Mouse (Mus musculus) cerebellum, adult 18-20 months (tissue): ENCODE results near the gene Nhej1.

Experiments used
- DNase-seq, 2 experiments: peaks; one replicate each; pipeline ENCODE4 v3.0.0; 2021

The Nhej1 gene

DNA sequence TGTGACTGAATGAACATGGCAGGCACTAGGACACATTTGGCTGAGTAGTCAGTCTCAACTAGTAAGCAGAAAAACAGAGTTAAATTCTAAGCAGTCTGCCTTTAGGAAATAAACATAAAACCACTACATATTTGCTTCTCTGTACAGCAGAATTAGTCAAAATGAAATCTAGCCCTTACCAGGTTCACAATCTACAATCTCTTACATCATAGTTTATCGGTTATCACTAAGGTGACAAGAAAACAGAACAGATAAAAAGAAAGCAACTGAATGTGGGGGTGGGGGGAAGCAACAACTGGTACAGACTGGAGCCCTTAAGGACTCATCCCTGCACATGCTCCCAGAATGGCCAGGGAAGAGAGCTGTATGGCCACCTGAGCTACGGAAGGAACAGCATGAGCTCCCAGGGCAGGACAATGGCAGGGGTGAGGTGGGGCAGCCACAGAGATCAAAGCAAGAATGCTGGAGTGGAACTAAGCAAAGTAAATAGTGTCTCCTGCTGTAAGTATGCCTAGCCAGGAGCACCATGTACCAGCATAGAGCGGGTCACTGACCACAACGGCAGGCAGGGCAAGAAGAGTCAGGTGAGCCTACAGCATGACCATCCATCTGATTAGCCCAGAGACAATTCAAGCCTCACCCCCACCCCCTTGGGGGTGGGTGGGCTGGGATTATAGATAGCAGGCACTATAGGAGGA is 153.5 kb downstream of the Nhej1 start:
- no peak for DNase-seq

DNA sequence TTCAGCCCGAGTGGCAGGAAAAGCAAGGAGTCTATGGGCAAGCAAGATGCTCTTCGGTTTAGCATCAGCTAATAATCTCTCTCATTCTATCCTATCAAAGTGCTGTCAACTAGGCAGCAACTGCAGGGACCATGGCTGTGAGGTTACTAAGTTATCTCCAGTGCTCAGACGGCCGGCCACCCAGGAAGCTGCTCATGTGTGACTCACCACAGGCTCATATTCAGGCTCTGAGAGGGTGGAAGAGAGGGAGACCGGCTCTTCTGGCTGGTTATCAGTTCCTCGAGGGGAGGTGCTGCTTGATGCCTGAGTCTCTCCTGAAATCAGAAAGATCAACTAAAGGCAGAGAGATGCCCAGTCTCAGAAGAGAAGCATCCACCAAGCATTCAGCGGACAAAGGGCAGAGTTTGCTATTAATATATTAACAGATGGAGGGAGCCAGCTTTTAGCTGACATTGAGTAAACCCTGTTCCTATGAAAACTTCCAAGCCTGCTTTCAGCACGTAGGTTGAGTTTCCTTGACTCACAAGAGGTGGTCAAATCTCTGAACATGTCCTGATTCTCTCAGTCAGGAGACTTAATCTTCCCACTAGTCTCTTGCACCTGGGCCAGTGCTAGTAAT is 156.9 kb downstream of the Nhej1 start:
- no peak for DNase-seq

DNA sequence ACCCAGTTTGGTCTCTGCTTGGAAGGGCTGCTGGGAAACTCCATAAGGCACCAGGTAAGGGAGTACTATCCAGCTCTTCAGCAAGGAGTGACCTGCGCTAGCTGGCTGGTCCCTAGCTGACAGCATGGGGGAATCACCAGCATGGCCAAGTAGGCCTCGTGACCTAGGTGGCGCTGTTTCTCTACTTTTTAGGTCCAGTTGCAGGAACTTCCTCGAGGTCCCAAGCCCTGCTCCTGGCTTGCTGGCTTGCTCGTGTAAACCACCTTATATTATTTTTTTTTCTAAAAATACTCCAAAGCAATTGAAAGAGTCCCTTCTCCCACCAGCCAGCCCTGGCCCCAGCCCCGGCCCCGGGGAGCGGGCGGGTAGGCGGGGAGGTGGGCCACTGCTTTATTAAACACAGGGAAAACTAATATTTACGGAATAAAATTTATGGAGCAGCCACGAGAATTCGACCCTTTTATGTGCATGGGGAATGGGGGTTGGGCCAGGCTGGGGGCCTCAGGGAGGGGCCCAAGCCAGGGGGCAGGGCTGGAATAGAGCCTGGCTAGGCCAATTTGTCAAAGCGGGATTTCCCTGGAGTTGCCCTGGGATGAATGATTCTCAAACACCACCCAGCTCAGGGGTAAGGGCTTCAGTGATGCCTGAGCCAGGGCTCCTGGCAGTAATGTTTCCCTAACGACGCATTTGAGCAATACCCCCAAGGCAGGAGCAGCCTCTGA is 160.3 kb downstream of the Nhej1 start:
- DNase-seq, result peak; percentile 68 to 73

DNA sequence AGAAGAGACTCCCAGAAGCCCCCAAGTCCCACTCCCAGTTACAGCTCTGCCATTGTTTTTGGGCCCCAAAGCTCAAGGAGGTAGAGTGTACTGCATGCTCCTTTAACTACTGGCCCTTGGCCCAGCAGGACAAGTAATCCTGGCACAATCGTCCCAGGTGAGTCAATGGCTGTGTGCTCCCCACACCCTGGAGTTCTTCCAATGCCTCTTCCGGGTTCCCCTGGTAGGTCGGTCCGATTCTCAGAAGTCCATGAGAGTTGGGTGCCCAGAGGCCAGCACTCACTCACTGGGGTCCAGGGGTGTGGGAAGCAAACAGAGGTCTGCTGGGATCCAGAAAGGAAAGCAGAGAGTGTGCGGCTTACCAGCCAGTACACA is 162.2 kb downstream of the Nhej1 start:
- DNase-seq, result no peak

DNA sequence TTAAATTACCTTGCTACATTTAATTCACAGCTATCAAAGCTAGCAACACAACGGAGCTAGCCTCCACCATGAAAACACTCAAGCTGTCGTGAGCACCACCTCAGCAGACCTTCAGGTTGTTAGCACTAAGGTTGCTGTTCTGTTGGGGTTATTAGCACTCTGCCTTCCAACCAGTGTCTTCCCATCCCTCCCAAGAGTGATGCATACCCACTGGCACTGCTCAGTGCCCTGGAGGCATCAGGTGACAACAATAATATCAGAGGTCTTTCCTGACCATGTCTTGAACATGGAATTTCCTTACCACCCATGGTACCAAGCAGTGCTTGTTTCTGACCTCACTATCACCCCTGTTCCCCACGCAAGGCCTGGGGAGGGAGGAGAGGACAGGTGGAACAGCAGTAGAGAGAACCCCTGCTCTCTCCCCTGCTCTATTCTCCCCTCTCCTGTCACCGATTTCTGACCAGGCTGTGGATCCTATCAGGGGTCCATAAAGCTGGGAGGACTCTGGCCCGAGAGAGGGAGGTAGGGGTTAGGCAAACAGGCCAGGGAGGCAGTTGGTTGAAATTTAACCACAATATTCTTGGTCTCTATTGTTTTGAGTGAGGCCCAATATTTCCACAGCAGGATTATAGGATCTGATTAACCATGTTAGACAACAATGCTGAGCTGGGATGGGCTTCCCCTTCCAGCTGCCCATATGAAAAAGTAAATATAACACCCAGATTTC is 162.7 kb downstream of the Nhej1 start:
- DNase-seq, result no peak

DNA sequence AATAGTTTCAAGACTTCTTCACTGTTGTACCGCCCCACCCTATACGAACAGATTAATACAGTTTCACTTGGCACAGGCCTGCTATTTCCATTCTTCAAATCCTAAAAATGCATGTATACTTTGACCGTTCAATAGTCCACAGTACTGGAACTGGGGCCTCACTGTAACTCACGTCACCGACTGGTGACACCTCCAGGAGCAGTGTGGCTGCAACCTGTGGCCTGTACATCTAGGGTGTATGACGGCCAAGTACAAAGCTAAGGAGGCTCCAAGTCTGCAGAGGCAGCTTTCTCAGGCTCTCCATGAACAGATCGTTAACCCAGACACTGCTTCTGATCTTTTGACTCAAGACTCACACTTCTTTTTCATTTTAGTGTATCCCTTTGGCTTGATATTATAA is 163.3 kb downstream of the Nhej1 start:
- DNase-seq, result no peak

DNA sequence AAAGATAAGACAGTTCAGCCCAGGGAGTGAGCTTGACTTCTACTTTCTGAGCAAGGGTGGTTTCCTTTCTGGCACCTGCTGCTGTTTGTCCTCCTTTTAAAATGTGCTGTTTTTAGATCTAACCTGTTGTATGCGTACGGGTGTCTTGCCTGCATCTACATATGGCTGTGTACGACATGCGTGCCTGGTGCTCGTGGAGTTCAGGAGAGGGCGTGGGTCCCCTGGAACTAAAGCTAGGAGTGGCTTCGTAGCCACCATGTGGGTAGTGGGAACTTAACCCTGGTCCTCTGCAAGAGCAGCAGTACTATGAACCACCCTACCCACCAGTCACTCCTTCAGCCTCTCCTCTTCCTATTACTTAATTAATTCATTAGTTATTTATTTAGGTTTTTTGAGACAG is 164.9 kb downstream of the Nhej1 start:
- DNase-seq, result no peak

DNA sequence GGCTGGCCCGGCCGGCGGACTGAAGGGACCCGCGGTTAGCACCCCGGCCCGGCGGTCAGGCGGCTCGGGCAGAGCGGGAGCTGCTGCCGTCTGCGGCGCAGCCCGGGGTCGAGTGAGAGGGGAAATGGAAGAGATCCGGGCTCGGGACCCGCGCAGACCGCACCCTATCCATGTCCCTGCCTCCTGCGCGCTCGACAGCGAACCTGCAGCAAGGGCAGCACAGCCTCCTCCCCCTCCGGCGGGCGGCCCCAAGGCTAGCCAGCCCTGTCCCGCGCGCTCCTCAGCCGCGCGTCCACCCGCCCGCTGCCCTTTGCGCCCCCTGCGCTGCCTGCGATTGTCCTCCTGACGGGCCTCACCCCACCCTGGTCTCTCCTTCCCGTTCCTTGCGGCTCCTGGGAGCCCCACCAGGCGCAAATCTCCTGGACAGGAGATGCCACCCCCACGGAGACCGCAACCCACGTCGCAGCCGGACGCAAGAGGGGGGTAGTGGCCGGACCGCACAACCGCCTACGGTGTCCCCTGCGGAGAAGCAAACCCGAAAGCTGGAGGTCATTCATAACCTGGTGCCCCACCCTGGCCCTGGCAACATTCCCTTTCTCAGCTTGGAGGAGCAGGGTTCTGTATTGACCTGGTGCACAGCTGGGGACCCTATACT is 173.3 kb downstream of the Nhej1 start, which contains the start of gene Ihh:
Gene Ihh (minus strand): TSS at position 117 of the 655 bp plus-strand sequence.
- peak in 1 of 2 experiments; percentile 6 for DNase-seq

DNA sequence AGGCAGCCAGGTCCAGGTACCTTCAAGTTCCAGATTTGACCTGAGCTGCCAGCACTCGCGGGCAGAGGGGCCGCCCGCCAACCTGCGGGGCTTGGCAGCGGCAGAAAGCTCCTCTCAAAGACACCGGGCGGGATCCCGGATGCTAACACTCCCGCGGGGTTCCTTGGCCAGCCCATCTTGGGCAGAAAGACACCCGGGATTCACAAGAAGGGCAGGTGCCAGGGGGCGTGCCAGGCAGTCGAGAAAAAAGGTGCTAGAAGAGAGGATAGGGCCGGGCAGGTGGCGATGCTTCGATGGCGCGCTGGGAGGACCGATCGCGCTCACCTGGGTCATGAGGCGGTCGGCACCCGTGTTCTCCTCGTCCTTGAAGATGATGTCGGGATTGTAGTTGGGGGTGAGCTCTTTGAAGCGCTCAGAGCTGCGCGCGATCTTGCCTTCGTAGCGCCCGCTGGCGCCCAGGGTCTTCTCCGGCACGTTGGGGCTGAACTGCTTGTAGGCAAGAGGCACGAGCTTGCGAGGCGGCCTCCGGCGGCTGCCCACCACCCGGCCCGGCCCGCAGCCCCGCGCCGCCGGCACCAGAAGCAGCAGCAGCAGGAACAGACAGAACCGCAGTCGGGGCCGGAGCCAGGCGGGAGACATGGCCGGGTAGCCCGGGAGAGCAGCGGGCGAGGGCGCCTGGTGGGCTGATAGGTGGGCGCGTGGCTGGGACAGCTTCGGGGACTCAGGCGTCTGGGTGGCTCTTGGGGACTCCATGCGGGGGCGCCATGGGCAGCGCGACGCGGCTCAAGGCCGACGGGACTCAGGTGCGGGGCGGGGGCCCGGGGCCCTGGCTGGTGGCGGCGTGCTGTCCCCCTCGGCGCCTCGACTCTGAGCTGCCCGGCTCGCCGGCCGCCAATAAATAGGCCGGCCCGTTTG is 174.2 kb downstream of the Nhej1 start:
- peak in 1 of 2 experiments; percentile 5 for DNase-seq

DNA sequence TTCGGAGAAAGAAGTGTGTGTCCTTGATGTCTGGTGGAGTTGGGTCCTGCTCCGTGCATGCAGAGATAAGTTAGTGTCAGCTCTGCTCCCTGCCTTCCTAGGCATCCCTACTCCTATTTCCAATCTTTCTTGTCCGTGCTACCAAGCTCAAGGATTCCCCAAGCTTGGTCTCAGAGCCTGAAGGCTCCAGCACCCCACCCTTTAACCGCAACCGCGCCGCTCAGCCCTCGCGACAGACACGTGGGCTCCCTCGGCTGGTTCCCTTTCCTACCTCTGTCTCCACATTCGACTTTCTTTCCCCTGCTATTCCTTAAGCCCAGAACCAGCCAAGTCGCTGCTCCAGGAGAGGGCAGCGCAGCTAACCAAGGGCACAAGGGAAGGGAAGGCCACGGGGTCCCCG is 174.9 kb downstream of the Nhej1 start:
- peak in 1 of 2 experiments; percentile 5 for DNase-seq

DNA sequence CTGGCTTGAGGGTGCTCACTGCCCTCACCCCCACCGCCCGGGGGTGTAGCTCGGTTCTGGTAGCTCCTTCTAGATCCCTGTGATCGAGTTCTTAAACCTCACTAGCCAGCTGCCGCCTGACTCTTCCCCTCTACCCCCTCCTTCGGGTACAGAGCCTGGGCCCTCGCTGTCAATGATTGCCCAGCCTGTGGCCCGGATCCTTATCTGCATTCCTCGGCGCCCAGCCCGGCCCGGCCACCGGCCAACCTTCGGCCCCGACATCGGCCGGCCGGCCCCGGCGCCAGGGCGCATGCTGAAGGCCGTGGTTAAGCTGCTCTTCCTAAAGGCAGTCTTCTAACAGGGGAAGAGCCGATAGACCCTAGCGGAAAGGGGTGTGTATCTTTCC is 175.3 kb downstream of the Nhej1 start:
- peak in 1 of 2 experiments; percentile 13 for DNase-seq

DNA sequence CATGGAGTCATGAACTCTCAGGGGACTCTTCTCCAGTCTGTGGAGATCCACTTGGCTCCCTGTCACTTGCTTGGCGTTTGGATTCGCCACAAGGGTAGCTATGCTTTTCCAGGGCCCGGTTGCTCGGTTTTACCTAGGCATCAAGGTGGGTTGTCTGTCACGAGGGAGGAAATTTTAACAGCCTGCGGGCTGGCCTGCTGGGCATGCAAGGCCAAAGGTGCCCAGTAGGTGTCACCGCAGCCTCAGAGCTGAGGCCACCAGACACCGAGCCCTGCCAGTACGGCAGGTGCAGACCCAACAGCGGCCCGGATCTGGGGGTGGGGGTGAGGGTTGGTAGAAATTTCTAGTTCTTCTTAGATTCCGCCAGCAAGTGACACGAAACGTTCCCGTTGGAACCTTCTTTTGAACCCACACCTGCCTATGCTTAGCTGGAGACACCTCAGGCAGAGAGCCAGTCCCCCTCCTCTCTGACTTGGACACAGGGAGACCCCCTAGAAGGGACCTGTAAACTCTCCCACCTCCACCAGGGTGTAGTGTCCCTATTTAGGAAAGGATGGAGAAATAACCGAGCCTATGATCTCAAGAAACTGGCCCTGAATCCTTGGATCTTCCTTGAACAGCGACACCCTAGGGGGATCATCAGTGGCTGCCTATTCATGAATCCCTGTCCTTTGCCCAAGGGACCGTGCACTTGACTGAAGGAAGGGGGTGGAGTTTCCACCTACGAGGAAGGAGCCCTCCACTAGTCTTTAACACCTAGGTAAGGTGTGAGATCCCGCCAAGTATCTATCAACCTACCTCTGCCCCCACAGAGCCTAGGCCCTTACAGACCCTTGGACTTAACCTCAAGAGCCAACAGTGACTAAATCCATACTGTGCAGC is 176.0 kb downstream of the Nhej1 start:
- DNase-seq, result peak; percentile 70 to 82

DNA sequence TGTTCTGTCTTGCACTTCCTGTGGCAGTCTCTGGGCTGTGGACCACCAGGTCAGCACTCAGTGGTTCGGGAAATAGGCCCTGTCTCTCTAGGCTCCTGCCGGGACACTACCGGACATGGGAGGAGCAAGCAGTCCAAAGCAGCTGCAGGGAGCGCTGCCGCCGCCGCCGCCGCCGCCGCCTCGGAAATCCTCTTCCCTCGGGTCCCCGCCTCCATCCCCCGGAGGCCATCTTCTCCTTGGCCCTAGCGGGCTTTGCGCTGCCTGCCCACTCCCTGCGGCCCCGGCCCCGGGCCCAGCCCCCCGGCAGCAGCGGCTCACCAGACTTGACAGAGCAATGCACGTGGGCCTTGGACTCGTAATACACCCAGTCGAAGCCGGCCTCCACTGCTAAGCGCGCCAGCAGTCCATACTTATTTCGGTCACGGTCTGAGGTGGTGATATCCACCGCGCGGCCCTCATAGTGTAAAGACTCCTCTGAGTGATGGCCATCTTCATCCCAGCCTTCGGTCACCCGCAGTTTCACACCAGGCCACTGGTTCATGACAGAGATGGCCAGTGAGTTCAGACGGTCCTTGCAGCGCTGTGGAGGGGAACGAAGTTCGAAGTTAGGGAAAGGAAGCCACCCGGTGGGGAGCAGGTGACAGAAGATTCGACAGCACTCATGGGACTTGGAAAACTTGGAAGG is 176.9 kb downstream of the Nhej1 start:
- peak in 1 of 2 experiments; percentile 9 for DNase-seq

DNA sequence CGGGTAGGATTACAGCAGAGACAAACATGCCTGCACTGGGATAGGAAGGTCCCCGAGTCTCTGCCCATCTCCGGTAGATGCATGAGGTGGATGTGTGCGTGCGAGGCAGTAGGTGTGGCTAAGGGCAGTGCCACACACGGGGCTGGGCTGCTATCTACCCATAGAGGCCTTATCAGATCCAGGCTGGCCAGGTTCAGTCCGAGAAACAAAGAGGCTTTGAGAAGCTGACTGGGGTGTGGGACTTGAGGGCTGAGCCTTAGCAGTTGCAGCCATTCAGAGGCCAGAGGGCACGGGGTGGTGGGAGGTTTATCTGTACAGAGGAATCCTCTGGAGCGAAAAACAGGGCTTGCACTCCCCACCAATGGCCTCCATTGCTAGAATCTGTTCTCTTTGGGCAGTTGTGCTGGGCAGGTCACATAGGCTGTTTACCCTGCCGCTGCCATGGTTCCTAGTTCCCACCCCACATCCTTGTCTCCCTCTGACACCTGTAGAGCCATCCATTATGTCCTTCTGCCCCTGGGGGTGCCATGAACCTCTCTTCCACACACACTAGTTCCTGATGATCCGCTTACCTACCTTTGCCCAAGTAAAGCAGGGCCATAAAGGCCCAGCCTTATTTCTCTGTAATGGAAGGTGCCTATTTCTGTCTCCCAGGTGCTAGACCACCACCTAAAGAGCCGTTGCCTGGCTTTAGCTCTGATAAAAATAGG is 183.2 kb downstream of the Nhej1 start:
- no peak for DNase-seq

DNA sequence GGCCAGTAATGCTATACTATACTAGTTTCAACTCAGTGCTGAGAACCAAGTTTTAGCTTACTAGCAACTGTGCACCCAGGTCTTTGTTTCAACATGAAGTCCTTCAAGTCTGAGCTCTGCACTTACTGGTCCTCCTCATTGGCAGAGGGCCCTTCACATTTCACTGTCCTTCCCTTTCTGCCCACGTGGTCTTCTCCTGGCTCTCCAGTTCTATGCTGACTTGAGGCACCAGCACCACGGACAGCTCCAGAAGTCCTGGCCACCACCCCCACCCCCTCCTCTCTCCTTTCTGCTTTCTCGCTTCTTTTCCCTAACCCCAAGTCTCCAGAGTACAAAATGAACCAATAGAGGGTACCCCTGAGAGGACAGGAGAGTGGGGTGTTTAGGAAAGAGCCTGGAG is 185.2 kb downstream of the Nhej1 start:
- no peak for DNase-seq

DNA sequence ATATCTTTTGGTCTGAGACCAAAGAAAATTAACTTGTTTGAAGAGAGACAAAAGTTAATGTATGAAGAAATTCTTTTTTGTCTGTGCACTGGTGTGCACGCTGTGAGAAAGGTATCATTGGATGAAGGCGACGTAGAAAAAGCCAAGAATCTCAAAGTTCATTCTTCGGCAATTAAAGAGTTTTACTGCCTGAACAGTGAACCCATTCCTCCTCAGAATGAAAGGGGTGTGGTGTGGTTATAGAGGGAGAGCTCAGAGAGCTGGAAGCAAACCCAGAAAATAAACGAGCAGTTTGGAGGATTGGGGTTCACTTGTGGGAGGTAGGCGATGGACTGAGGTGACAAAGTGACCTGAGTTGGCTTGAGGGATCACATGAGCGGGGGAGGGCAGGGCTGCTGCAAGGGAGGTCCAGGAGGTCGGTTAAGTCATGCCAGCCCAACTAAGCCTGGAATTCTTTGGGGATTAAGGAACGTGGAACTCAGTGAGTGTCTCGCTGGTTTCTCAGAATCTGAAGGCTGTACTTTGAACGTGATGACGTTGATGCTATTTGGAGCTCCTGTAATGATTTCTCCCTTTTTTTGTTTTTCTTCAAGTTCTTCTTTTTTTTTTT is 188.7 kb downstream of the Nhej1 start:
- no peak for DNase-seq

DNA sequence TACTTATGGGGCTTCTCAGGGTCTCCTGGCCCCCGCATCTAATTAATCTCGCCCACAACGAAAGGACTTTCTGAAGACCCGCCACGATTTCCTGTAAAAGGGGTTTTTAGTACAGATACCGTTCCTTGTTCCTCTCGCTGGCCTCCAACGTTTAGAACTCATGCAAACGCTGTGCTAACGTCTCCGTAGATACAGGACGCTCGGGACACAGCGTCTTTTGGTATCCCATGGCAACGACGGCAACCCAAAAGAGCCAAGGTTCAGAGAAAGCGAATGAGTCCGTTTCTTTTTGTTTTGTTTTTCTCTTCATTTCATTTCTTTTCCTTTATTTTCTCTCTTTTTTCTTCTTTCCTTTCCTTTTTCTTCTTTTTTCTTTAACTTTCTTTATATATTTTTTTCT is 189.6 kb downstream of the Nhej1 start, which contains the start of gene Cfap65:
Gene Cfap65 (minus strand): TSS at position 198 of the 400 bp plus-strand sequence.
- DNase-seq, result peak in 1 of 2 experiments; percentile 31

DNA sequence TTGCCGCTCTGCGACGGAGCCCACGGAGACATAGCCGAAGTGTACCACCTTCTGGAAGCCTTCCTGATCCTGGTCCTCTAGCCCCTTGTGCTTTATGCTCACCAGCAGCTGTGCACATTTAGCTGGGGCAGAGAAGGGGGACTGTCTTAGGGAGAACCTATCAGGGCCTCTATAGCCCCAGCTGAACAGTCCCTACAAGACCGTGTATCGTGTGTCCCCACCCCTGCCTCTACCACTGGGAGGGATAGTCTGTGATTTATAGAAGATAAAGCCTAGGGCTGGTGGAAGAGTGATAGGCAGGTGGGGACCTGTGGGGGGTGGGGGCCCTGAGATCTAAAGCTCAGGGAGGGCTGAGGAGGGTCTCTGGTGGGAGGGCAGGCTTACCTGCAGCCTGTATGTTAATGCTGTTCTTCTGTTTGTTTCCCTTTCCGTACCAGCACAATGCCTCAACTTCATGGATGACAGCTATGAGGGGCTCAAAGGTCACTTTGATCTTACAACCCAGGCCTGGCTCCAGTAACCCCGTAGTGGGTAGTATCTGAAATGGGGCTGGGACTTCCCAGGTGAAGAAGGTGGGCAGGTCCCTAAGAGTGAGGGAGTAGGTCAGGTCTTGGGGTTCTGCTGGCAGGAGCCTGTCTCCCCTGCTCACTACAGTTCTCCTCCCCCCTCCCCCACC is 197.2 kb downstream of the Nhej1 start:
- DNase-seq, result no peak
